Mouse (Mus musculus): Measurements from ENCODE around the gene Syde1. TPM values are rescaled to one million over a fixed set of nuclear protein-coding genes. Genes with fewer than 3 reads are reported as not detected.

The Syde1 gene
- 7.9 and 8.8 TPM in 2 replicates for polyA plus RNA-seq (2012; rRNA removed; ENCODE audit: low replicate concordance)

DNA sequence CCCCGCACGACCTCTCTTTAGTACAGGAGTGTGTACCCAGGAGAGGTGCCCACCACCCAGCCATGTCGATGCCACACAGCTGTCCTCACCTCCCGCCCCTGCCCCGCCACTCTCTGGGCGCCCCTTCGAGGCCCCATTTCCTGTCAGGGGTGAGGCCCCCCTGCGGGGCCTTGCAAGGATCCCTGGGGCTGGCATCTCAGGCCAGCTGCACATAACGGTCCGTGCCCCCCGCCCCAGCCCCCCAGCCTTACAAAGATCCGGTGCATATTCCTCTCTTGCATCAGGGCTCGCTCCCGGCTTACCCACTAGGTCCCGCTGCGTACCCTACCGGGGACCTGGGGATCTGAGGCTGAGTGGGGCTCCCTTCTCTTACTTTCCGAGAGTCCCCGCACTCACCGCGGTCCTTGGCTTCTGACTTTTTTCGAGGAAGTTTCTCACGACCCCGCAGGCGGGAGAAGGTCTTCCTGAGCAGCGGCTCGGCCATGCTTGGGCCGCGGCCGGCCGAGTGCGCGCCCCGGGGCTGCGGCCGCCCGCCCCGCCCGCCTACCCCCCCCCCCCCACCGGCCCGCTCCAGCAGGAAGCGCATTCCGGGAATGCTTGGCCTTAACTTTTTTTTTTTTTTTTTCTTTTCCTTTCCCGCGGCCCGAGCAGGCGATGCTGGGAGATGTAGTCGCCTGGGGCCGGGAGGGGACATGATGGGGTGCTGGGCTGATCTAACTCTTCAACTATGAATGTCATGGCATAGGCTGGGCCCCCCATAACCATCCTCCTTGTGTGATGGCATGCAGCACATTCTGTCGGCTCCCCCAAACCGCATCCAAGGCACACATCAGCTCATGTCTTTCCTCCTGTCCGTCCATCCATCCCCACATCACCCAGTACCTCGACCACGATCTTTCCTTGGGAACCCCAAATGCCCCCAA, at the start of gene Syde1:
Gene Syde1, minus strand, starts transcription at position 559 of the 923 bp plus-strand sequence.

DNA sequence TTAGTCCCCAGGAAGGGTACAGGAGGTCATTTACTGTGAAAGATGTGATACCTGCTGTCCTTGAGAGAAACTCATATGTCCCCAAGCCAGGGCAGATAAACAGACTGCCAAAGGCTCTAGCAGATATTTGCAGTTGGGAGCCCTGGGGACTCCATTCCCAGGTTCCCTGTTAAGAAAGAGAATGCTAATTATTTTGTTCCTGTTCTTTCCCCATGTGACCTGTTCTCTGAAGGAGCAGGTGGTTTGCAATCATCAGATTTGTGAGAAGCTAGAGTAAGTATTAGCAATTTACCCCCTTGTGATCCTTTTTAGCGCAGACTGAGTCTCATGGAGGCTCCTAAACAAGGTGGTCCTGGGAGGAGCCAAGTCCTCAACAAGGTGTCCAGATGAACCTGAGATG, 26.2 kb upstream of the Syde1 start, which contains the start of gene Olfr1357:
Gene Olfr1357, minus strand, starts transcription at position 101 of the 400 bp plus-strand sequence.

DNA sequence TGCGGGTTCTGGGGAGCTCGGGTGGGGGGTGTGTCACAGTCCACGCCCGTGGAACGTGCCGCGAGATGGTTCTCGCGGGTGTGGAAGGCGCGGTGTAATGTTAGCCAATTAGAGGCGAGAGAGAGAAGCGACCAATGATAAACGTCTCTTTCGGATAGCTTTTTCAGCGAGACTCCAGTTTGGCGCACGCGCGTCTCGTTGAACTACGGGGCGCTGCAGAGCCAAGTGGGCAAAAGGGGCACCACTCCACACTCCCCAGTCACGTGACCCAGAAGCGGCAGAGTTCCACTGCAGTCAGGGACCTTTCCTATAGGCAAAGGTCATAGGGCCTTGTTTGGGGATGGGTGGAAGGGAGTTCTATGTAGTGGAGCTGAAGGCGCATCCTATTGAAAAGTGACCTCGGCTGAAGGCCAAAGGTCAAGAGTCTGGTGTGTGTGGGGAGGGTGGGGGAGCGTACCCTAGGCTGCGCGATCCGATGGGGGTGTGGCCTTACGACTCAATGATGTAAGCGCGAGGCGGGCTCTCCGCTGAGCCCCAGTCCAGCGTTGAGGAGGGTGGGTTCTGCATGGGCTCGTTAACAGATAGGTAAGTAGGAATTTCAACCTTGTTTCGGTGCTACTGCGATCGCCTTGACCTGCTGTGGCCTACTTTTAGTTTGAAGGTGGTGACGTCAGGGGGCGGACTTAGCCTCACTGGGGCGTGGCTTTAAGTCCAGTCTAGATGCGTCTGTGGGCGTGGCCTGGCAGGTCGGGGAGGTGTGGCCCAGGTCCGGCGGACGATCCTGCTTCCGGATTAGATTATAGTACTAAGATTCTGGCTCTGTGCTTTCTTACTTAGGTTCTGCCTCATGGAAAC, 17.3 kb downstream of the Syde1 start, which contains the start of gene Ilvbl:
Gene Ilvbl, plus strand, starts transcription at position 97 of the 855 bp plus-strand sequence.

Other genes with a start within 250 kb of the Syde1 start
- 95.9 and 231 TPM in 2 replicates for gene Agpat3, start 239.5 kb downstream of the Syde1 start, polyA plus RNA-seq (2012; rRNA removed; ENCODE audit: low replicate concordance)
- 21.7 and 32.2 TPM in 2 replicates for gene Rrp1, start 178.9 kb downstream of the Syde1 start, polyA plus RNA-seq (2012; rRNA removed; ENCODE audit: low replicate concordance)
- gene Cstb, start 166.3 kb downstream of the Syde1 start, polyA plus RNA-seq (2012; rRNA removed; ENCODE audit: low replicate concordance) = 13.2 and 41.2 TPM in 2 replicates
- 37.4 and 44.8 TPM in 2 replicates for gene Pdxk, start 127.0 kb downstream of the Syde1 start, polyA plus RNA-seq (2012; rRNA removed; ENCODE audit: low replicate concordance)
- not detected in 2 replicates for gene Olfr1358, start 74.5 kb downstream of the Syde1 start, polyA plus RNA-seq (2012; rRNA removed; ENCODE audit: low replicate concordance)
- gene Ilvbl, start 17.6 kb downstream of the Syde1 start, polyA plus RNA-seq (2012; rRNA removed; ENCODE audit: low replicate concordance) = 85.4 and 218 TPM in 2 replicates
- not detected in 2 replicates for gene Olfr1357, start 26.1 kb upstream of the Syde1 start, polyA plus RNA-seq (2012; rRNA removed; ENCODE audit: low replicate concordance)
- gene Casp14, start 126.3 kb upstream of the Syde1 start, polyA plus RNA-seq (2012; rRNA removed; ENCODE audit: low replicate concordance) = not detected in 2 replicates
- not detected in 2 replicates for gene Ccdc105, start 161.1 kb upstream of the Syde1 start, polyA plus RNA-seq (2012; rRNA removed; ENCODE audit: low replicate concordance)
- gene Slc1a6, start 188.5 kb upstream of the Syde1 start, polyA plus RNA-seq (2012; rRNA removed; ENCODE audit: low replicate concordance) = not detected in 2 replicates

Measured in duodenum, adult 2 months (tissue).